Mouse (Mus musculus): ENCODE measurements around the gene Akap6.
"Not testable (repeated sequence)": the region's sequence is repeated elsewhere in the genome, so short reads cannot be mapped to it uniquely, and the experiment has no call there.

The Akap6 gene

GRCm38 (mm10) chr12:52711857-52712640 is 12.9 kb downstream of the Akap6 start:
- DNase-seq (ENCODE audit: low spot score), result no peak

- DNase-seq (ENCODE audit: low spot score), result no peak
Observed at GRCm38 (mm10) chr12:52718392-52718791, 19.2 kb downstream of the Akap6 start.

- DNase-seq (ENCODE audit: low spot score), result no peak
Observed at GRCm38 (mm10) chr12:52719232-52719631, 20.0 kb downstream of the Akap6 start.

- DNase-seq (ENCODE audit: low spot score), result no peak
Observed at GRCm38 (mm10) chr12:52719681-52720080, 20.5 kb downstream of the Akap6 start.

GRCm38 (mm10) chr12:52724039-52724615 is 24.9 kb downstream of the Akap6 start:
- DNase-seq (ENCODE audit: low spot score), result not testable (repeated sequence)

GRCm38 (mm10) chr12:52726434-52727231 is 27.4 kb downstream of the Akap6 start:
- DNase-seq (ENCODE audit: low spot score), result no peak

- no peak for DNase-seq (ENCODE audit: low spot score)
Observed at GRCm38 (mm10) chr12:52729396-52729795, 30.2 kb downstream of the Akap6 start.

GRCm38 (mm10) chr12:52735161-52735560 is 36.0 kb downstream of the Akap6 start:
- DNase-seq (ENCODE audit: low spot score), result not testable (repeated sequence)

GRCm38 (mm10) chr12:52737151-52737550 is 38.0 kb downstream of the Akap6 start:
- DNase-seq (ENCODE audit: low spot score), result no peak

- DNase-seq (ENCODE audit: low spot score), result no peak
Observed at GRCm38 (mm10) chr12:52739326-52739725, 40.1 kb downstream of the Akap6 start.

- no peak for DNase-seq (ENCODE audit: low spot score)
Observed at GRCm38 (mm10) chr12:52741801-52742200, 42.6 kb downstream of the Akap6 start.

- no peak for DNase-seq (ENCODE audit: low spot score)
Observed at GRCm38 (mm10) chr12:52750006-52750405, 50.8 kb downstream of the Akap6 start.

- no peak for DNase-seq (ENCODE audit: low spot score)
Observed at GRCm38 (mm10) chr12:52755649-52756048, 56.5 kb downstream of the Akap6 start.

GRCm38 (mm10) chr12:52757881-52758280 is 58.7 kb downstream of the Akap6 start:
- DNase-seq (ENCODE audit: low spot score), result no peak

GRCm38 (mm10) chr12:52764046-52764445 is 64.9 kb downstream of the Akap6 start:
- DNase-seq (ENCODE audit: low spot score), result no peak

GRCm38 (mm10) chr12:52764810-52765209 is 65.6 kb downstream of the Akap6 start:
- no peak for DNase-seq (ENCODE audit: low spot score)

- DNase-seq (ENCODE audit: low spot score), result no peak
Observed at GRCm38 (mm10) chr12:52769561-52769960, 70.4 kb downstream of the Akap6 start.

- DNase-seq (ENCODE audit: low spot score), result no peak
Observed at GRCm38 (mm10) chr12:52771931-52772330, 72.7 kb downstream of the Akap6 start.

- DNase-seq (ENCODE audit: low spot score), result no peak
Observed at GRCm38 (mm10) chr12:52772494-52773280, 73.5 kb downstream of the Akap6 start.

GRCm38 (mm10) chr12:52773847-52774246 is 74.7 kb downstream of the Akap6 start:
- no peak for DNase-seq (ENCODE audit: low spot score)

GRCm38 (mm10) chr12:52774382-52774781 is 75.2 kb downstream of the Akap6 start:
- no peak for DNase-seq (ENCODE audit: low spot score)

- DNase-seq (ENCODE audit: low spot score), result no peak
Observed at GRCm38 (mm10) chr12:52780216-52780615, 81.0 kb downstream of the Akap6 start.

Measured in ovary, postnatal 10 days (tissue).